Mouse (Mus musculus) right cerebral cortex, postnatal 10 days (tissue): ENCODE measurements around the gene Lrrc42.

Source experiments
- DNase-seq, 2 experiments: peaks; one replicate each; pipeline ENCODE4 v3.0.0; 2021; ENCODE audit warnings: low spot score in 2 of 2

The Lrrc42 gene

GRCm38 (mm10) chr4:107253125-107254091, at the start of gene Lrrc42, which contains the start of gene Hspb11:
Gene Lrrc42, minus strand, starts transcription at chr4:107253532.
Gene Hspb11, plus strand, starts transcription at chr4:107253593.
- peak; percentile 96 to 97 for DNase-seq

GRCm38 (mm10) chr4:107302832-107303231, 49.5 kb upstream of the Lrrc42 start:
- no peak for DNase-seq

GRCm38 (mm10) chr4:107302221-107302620, 48.9 kb upstream of the Lrrc42 start:
- DNase-seq: no peak

- DNase-seq: no peak
Measured at GRCm38 (mm10) chr4:107300902-107301555, 47.7 kb upstream of the Lrrc42 start.

- DNase-seq: no peak
Measured at GRCm38 (mm10) chr4:107300371-107300770, 47.0 kb upstream of the Lrrc42 start.

DNA sequence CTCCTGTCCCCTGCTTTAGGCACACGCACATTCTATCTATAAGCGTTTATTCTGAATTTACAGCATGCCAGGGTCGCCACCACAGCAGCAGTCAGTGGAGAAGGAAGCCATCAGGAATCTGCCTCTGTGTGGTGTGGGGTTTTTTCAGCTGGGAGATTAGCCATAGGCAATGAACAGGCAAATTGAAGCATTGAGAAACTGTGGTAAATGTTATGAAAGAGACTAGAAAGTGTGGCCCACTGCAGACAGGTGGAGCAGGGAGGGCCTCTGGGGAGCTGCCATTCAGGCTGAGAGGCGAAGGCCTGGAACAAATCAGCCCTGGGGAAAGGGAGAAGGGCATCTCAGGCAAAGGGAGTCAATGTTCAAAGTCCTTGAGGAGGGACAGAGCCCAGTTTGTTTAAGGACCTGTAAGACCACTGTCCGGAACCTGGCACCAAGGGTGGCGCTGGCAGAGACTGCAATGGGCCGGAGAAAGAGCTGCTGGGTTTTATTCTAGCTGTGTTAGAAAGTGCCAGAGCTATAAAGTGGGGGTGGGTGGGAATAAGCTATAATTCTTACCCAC, 46.5 kb upstream of the Lrrc42 start:
- DNase-seq: no peak

DNA sequence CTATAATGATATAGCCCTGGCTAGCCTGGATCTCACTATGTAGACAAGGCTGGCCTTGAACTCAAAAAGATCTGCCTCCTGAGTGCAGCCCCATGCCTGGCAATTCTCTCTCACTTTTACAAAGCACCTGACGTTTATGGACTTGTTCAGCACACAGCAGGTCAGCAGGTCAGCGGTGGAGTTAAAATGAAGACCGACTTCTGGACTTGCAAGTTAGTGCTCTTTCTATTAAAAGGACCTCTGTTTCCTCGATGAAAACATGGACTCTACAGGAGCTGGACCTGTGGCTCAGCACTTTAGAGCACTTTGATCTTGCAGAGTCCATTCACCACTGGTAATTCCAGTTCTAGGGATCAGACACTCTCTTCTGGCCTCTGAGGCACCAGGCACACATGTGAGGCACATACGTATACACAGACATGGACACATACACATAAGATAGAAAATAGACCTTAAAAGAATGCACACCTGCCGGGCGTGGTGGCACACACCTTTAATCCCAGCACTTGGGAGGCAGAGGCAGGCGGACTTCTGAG, 44.8 kb upstream of the Lrrc42 start:
- DNase-seq: no peak

GRCm38 (mm10) chr4:107292273-107292662, 38.9 kb upstream of the Lrrc42 start:
- DNase-seq: no peak

DNA sequence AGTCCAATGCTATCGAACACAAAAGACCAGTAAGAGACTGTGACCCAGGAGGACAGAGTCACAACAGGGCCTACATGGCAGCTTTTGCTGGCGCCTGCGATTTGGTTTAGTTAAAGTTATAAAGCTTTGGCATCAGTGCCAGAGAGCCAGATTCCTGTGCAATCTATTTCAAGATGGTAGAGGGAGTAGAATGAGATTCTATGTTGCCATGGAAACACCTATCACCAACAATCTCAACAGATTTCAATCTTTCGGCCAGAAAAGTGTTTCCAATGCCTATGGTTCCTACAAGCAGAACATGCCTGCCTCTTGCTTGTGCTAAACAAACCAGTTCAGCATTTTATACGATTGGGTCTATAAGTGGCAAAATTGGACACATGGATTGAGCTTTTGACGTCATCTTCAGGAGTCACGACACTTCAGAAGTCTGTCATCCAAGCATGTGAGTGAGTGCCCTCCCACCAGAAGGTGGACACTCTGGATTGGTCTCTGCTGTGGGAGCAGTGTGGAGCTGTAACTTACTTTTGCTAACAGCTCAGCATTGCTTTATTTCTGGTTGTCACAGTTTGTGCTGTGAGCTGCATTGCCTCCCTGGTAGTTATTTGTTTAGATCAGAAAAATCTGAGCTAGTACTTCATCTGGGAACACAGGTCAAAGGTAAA, 38.4 kb upstream of the Lrrc42 start:
- DNase-seq: no peak

DNA sequence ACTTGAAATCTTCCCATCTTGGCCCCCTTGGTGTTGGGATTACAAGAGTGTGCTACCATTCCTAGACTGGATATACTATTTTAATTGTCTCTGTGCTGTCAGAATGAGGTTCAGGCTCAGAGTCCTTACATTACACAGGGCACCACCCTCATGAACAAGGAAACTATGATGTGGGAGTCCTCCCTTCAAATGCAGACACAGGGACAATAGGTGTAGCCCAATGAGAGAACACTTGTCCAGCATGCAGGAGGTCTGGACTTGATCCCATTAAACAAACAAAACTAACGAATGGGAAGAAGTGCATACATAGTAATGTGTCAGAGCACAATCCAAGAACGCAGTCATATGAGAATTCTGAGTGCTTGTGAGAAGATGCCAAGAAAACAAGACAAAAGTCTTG, 34.2 kb upstream of the Lrrc42 start:
- DNase-seq: no peak

GRCm38 (mm10) chr4:107286386-107286785, 33.1 kb upstream of the Lrrc42 start:
- DNase-seq: no peak

- DNase-seq: no peak
Measured at GRCm38 (mm10) chr4:107285446-107286200, 32.3 kb upstream of the Lrrc42 start.

- no peak for DNase-seq
Measured at GRCm38 (mm10) chr4:107280843-107281475, 27.6 kb upstream of the Lrrc42 start.

DNA sequence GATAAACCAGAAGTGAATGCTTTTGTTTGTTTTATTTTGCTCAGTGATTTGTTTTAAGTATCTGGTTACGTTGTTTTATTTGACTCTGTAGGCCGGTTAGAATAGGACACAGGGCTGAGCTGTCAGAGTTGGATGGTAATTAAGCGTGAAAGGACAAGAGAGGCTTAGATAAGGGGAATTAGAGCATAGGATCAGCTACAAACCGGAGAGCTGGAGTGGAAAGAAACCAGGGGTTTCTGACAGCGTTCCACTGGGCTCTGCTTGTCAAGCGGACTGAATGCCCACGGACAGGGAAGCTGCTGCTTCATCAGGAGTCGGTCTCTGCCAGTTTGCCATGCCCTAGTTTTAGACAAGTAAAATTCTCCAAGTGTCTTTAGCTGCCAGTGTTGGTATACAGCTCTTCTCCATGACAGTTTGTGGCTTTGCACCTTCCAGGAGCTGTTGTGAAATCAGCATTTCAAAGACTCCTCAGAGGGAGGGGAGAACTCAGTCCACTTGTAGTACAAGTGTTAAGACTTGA, 24.9 kb upstream of the Lrrc42 start:
- no peak for DNase-seq

DNA sequence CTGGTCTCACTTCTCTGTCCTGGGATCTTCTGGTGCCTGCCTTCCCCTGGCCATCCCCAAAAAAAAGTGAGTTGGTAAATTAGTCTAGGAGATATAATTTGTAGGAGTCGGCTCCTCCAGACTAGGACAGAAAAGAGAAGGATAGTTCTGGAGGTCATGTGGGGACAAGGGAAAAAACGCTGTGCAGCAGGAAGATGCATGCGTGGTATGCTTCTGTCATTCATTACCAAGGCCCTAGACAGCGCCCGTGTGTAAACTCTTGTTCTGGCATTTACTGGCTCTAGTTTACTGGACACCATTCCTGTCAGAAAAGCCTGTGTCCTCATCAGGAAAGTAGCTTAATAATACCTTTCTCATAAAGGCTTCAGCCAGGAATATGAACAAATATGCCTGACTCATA, 21.2 kb upstream of the Lrrc42 start:
- DNase-seq: no peak

DNA sequence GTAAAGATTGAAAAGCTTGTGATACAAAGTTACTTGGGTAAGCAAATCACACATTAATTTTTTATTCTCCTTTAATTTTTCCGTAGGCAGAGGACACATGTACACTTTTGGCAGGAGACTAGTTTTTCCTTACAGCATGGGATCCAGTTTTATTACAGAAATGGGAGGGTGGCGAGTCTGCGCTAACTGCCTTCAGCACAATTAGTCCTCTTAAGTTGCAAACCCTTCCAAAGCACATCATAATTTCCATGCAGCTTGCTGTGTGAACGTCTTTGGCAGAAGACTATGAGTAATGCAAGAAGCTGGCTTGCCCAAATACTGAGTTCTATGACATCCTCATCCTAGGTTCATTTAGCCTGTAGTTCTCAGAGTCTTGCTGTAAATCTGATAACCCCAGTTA, 20.4 kb upstream of the Lrrc42 start:
- no peak for DNase-seq

DNA sequence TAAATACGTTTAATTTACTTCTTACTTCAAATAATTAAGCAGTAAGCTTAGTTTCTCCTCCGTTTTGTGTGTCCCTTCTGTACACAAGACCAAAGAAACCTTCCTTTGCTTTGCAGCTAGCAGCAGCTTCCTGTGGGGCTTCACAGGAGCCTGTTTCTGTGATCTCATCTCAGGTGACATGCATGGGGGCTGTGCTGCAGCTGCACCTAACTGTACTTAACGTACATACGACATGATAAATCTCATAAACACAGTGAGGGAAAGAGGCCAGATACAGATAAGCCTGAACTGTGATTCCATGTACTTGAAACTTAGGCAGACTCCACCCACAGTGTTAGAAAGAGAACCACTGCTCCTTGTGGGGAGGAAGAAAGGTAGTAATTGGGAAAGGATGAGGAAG, 6.7 kb upstream of the Lrrc42 start:
- no peak for DNase-seq

GRCm38 (mm10) chr4:107254414-107254813, 1.1 kb upstream of the Lrrc42 start:
- DNase-seq: no peak

DNA sequence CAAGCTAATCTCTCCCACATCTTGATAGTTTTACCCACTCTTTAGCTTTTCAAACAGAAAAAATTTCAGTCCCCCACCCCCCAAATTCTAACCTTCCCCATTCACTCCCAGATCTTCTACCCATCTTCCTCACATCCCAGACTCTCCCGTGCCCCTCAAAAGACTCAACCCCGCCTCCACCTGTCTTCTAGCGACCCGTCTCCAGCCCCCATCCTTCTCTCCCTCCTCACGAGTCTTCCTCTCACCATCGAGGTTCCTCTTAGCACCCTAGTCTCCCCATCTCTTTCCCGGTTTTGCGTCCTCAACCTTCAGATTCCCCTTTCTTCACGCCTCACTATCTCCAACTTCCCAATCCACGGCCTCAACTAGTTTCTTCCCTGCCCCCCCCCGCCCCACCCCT, 810 bp downstream of the Lrrc42 start:
- peak in 1 of 2 experiments; percentile 27 for DNase-seq

- peak; percentile 46 for DNase-seq
Measured at GRCm38 (mm10) chr4:107250494-107250893, 2.8 kb downstream of the Lrrc42 start.
